In the genomic region with DNA sequence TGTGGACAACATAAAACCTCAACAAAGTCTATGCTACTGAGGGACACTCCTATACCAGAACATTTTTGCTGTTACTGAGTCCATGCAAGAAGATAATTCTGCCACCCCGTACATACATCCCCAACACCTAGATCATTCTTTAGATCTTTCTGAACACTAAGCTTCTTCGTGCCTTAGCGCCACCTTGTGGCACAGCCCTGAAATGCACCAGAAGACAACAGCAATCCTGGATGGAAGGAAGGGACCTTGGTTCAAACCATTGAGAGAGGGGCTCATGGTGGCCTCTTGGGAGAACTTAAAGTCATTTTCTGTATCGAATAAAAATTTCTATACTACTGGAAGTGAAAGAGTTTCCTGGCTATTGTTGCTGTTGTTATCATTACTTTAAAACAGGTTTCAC, we compare ENCODE assay signal across 12 mouse cellular contexts. TPM values are rescaled to one million over a fixed set of nuclear protein-coding genes. Genes with fewer than 3 reads are reported as not detected.
DNase-seq lines count a peak whose midpoint lies in the region; ATAC-seq and TF ChIP-seq lines count a peak whose summit lies in the region.
"Not testable (repeated sequence)": the region's sequence is repeated elsewhere in the genome, so short reads cannot be mapped to it uniquely, and the experiment has no call there.
"Had no signal": no experiment of that assay in that cellular context is flagged by ENCODE, and none has a peak within 500 bp of the region (broad histone marks: within the 10 kb centered on the region; RNA-seq: fewer than 3 reads in every experiment).

No protein-coding gene starts in this region.

- H3K27ac ChIP-seq in hindbrain, embryonic 11.5 days (ENCODE audit: low read depth, low read length): not testable (repeated sequence)

- not testable (repeated sequence) for H3K27me3 ChIP-seq in E14TG2a.4 (ENCODE audit: insufficient read depth, low read length); hindbrain, embryonic 11.5 days (ENCODE audit: control insufficient read depth, insufficient read depth, low read length)

- H3K4me2 ChIP-seq in hindbrain, embryonic 11.5 days (replicated peaks; ENCODE audit: low read depth, low read length): not testable (repeated sequence)

- not testable (repeated sequence) for TF ChIP-seq POLR2A in brain, embryonic 14.5 days (IDR thresholded peaks at IDR 0.05; ENCODE audit: borderline replicate concordance, extremely low read depth, insufficient read depth, insufficient read length, poor library complexity, severe bottlenecking)

- H3K4me3 ChIP-seq in E14TG2a.4 (replicated peaks; ENCODE audit: low read length); hindbrain, embryonic 11.5 days (ENCODE audit: low read depth, low read length): not testable (repeated sequence)

- TF ChIP-seq CTCF in E14TG2a.4 (conservative IDR thresholded peaks at IDR 0.05; ENCODE audit: low read length): 0 out of 2 replicates have a peak, but pooled peaks have one; percentile 11
- not testable (repeated sequence) for TF ChIP-seq CTCF in brain, embryonic 14.5 days (IDR thresholded peaks at IDR 0.05; ENCODE audit: borderline replicate concordance, extremely low read depth, insufficient read depth, insufficient read length)

- H3K36me3 ChIP-seq in E14TG2a.4 (ENCODE audit: insufficient read depth, low read length); hindbrain, embryonic 11.5 days (ENCODE audit: control insufficient read depth, insufficient read depth, low read length): not testable (repeated sequence)

- WGBS in hindbrain, embryonic 11.5 days: 19% methylated on average over 4 of the region's 4 CpGs

- DNase-seq in brain, embryonic 14.5 days (ENCODE audit: low read depth): peak; percentile 1
- peak; percentile 4 to 40 for DNase-seq in frontal cortex, postnatal 14 days (ENCODE audit: low spot score in 2 of 2)
- DNase-seq in hindbrain, embryonic 11.5 days (ENCODE audit: low spot score): peak; percentile 22
- peak; percentile 8 for DNase-seq in layer of hippocampus, adult 9-10 months (ENCODE audit: low spot score)
- peak; percentile 53 for DNase-seq in lung, postnatal 10 days
- peak; percentile 64 for DNase-seq in right cerebral cortex, postnatal 14 days
- DNase-seq in thymus, postnatal 4 days: peak; percentile 81

- H3K9me3 ChIP-seq in E14TG2a.4 (ENCODE audit: low read length); hindbrain, embryonic 11.5 days (ENCODE audit: control insufficient read depth, low read length): not testable (repeated sequence)

- ATAC-seq in hindbrain, embryonic 11.5 days (ENCODE audit: low FRiP score): not testable (repeated sequence)

- not testable (repeated sequence) for H3K9ac ChIP-seq in hindbrain, embryonic 11.5 days (ENCODE audit: low read depth, low read length)

- not testable (repeated sequence) for H3K4me1 ChIP-seq in E14TG2a.4 (replicated peaks; ENCODE audit: low read depth, low read length); hindbrain, embryonic 11.5 days (replicated peaks; ENCODE audit: control insufficient read depth, insufficient read depth, low read length)

RNA-seq across cellular contexts. Expression of gene Nxf7, which starts 37.6 kb away (rescaled TPM):
- 0.15 TPM in 1 of 2 replicates, not detected in the other for polyA plus RNA-seq in brain, embryonic 14.5 days (2012; rRNA removed)
- not detected in 2 replicates for polyA plus RNA-seq in hindbrain, embryonic 11.5 days (2014; fragmentation: Nextera tagmentation; extraction: Ambion mirVana)
- polyA plus RNA-seq: embryonic facial prominence, embryonic 12.5 days; forebrain, embryonic 15.5 days; limb, embryonic 12.5 days; neural tube, embryonic 13.5 days had no signal

Comparison
In these comparisons a context has a peak if more than half of its experiments do, and no peak if none do; other contexts are left out.
1. DNase-seq: peak in every context shown above with its lines; median percentile 81 in thymus, postnatal 4 days; 64 in right cerebral cortex, postnatal 14 days; 53 in lung, postnatal 10 days; 22 in frontal cortex, postnatal 14 days; 22 in hindbrain, embryonic 11.5 days; 8 in layer of hippocampus, adult 9-10 months; 1 in brain, embryonic 14.5 days.